Mouse (Mus musculus): ENCODE data around the gene Nfe2l2.
A peak's percentile ranks its signal among the peaks of the same experiment; 100 is the strongest.

Nfe2l2 gene

DNA sequence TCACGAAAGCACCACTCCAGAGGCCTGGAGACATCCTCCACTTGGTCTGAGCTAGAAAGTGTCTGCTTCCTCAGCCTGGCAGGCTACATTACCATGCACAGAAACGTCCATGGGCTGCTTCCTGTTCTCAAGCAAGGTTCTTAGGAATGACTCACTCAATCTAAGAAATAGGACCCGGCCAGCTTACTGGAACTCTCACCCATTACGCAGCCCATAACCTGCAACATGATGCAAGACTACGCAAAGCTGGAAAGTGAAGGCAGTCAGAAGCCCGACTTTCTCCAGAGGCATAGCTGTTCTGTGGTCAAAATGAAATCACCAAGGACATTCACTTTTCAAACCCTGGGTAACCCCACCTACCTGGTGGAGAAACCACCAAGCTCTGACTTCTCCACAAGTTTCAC, 19.0 kb downstream of the Nfe2l2 start:
- DNase-seq (ENCODE audit: low spot score), result no peak

GRCm38 (mm10) chr2:75684526-75684925, 19.9 kb downstream of the Nfe2l2 start:
- no peak for DNase-seq (ENCODE audit: low spot score)

DNA sequence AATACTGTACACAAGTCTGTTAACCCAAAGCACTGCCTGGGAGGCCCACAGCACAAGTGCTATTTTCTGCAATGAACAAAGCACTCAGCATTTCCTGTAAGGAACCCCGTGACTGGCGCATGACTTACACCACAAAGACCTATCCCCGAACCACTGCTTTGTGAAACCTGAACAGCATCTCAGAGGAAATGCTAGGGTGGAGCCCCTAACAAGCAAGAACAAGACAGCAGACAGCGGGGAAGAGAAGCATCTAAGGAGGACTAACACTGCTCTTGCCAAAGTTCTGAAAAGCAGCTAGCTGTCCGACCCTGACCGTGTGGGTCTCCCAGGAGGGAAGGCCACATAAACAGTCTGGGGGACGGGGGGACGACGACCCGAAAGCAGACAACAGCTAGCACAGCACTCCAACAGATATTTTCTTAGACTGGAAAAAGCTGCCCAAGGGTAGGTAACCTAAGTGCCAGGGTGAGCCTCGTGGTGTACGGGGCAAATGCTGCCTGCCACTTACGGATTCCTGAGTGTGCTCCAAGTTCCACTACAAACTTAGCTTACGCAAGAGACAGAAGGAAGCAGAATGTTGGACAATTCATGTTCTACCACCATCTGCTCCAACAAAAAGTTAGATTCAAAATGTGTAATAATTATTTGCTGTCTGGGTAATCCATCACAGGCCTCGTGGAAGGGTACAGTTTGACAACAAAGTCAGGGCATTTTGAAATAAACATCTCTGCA, 21.3 kb downstream of the Nfe2l2 start:
- DNase-seq (ENCODE audit: low spot score), result peak; percentile 72

GRCm38 (mm10) chr2:75681439-75681838, 23.0 kb downstream of the Nfe2l2 start:
- DNase-seq (ENCODE audit: low spot score), result no peak

GRCm38 (mm10) chr2:75679947-75680346, 24.5 kb downstream of the Nfe2l2 start:
- DNase-seq (ENCODE audit: low spot score), result no peak

DNA sequence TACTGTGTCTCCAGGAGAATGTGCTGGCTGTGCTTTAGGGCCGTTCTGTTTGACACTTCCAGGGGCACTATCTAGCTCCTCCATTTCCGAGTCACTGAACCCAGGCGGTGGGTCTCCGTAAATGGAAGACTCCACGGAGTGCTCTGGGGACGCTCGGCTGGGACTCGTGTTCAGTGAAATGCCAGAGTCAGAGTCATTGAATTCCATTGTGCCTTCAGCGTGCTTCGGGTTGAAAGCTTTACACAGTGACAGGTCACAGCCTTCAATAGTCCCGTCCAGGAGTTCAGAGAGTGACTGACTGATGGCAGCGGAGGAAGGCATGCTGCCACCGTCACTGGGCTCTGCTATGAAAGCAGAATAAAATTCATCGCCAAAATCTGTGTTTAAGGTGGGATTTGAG, 27.9 kb downstream of the Nfe2l2 start:
- DNase-seq (ENCODE audit: low spot score), result no peak

GRCm38 (mm10) chr2:75672561-75672960, 31.9 kb downstream of the Nfe2l2 start:
- no peak for DNase-seq (ENCODE audit: low spot score)

DNA sequence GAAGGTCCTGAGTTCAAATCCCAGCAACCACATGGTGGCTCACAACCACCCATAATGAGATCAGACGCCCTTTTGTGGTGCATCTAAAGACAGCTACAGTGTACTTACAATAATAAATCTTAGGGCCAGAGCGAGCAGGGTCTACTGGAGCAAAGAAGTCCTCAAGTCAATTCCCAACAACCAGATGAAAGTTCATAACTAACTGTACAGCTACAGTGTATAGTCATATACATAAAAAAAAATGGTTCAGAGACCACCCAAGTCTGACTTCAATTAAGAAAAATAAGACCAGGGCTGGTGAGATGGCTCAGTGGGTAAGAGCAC, 33.1 kb downstream of the Nfe2l2 start:
- no peak for DNase-seq (ENCODE audit: low spot score)

DNA sequence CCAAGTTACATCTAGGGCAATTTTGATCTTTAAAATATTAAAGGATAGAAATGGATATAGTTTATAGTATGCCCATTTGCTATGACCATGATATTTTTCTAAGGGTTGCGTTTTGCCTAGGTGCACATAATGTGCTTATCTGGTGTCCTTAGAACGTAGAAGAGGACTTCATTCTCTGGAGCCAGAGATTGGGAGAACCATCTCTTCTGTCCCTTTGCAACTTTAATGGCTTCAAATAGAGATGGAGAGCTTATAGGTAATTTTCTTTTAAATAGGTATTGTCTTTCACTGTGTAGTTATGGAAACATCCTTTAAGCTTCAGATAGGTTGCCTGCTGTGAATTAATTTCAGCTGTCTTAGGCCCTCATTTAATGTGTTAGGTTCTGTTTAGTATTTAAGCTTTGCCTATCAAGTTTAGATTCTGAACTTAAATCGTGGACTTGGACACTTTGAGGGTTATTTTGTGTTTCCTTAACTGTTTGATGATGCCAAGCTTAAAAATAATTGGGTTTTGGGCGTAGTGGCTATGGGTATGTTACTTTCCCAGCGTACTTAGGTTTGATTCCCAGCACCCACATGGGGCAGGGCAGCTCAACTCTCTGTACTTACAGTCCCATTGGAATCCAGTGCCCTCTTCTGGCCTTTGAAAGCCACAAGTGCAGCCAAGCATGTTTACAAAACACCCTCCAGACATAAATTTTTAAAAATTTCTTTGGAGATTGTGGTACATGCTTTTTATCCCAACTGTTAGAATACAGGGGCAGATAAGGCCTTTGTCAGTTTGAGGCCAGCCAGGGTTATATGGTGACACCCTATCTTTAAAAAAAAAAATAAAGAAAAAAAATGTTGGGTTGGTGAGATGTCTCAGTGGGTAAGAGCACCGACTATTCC, 33.8 kb downstream of the Nfe2l2 start:
- no peak for DNase-seq (ENCODE audit: low spot score)

DNA sequence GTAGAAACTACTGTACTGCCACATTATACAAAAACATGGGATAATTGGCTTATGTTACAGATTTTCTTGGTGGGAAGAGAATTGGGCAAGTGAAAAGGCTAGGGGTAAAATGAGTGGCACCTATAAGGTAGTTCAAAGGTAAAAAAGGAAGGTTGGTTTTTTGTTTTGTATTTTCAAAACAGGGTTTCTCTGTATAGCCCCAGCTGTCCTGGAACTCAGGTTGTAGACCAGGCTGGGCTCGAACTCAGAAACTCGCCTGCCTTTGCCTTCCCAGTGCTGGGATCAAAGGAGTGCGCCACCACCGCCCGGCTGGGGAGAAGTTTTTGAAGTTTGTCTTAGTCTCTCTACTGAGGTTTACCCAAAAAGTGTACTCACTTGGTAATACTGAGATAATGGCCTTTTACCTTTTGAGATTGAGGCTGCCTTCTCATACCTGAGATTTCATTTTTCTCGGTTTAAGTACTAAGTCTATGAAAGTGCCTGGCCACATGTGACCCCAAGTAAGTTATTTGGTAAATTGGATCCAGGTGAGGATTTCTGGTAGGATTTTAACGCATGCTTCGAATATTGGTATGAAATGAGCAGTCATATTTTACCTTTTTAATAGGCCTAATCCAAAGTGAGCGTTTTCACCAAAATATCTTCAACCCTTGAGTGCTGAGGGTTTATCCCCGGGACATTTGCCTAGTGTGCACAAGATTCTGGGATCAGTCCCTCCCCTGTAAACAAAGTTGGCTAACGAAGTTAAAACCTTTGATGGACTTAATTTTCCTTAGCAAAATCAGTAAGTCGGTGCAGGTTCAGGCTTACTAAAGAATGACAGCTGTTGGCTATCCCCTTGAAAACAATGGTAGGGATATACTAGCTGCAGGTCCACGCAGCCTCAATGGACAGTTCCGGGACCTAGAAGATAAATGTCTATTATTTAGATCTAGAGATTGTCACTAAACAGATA, 34.7 kb downstream of the Nfe2l2 start:
- DNase-seq (ENCODE audit: low spot score), result no peak

GRCm38 (mm10) chr2:75661106-75661505, 43.3 kb downstream of the Nfe2l2 start:
- DNase-seq (ENCODE audit: low spot score), result no peak

DNA sequence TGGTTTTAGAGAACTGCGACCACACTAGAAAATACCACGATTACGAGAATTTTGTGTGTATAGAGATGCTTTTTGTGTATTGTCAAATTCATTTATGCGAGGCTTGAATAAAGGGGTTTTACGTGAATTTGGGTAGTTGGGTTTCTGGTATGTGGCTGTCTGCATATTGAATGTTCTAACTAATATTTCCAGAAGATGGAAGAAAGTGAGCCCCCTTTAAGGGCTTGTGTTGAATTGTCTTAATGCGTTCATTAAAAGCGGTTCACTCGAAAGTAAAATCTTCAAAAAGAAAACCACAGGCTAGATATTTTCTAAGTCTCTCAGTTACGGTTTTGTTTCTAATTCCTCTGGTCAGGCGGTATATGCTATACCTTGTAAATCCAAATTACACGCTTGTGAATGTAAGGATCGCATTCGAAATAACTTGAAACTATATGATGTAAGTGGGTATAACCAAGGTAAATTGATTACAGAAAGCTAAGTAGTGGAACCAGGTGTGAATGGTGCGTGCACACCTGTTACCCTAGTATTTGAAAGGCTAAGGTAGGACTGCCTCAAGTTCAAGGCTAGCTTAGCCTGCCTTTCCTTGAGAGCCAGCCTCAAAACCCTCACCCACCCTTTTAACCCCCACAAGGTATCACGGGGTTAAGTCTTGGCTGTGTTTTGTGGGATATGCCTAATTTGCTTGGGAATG, 44.0 kb downstream of the Nfe2l2 start:
- DNase-seq (ENCODE audit: low spot score), result no peak

DNA sequence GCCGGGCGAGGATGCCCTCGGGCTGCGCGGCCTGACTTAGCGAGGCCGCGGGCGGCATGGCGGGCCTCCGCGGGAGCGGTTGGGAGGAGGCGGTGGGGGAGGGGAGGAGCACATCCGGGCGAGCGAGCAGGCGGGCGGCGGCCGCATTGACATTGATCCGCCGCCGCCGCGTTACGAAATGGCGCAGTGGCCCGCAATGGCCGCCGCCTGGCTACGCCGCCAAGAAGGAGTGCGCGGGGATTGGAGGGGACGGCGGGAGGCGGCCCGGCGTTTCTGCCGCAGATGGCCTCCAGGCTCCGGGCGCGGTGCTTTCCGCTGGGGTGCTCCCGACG, 44.8 kb downstream of the Nfe2l2 start:
- peak; percentile 85 for DNase-seq (ENCODE audit: low spot score)

- DNase-seq (ENCODE audit: low spot score), result peak; percentile 99
Measured at GRCm38 (mm10) chr2:75658727-75659628, 45.5 kb downstream of the Nfe2l2 start, which contains the start of gene Hnrnpa3. TSS of gene Hnrnpa3 (plus strand) at chr2:75659261.

DNA sequence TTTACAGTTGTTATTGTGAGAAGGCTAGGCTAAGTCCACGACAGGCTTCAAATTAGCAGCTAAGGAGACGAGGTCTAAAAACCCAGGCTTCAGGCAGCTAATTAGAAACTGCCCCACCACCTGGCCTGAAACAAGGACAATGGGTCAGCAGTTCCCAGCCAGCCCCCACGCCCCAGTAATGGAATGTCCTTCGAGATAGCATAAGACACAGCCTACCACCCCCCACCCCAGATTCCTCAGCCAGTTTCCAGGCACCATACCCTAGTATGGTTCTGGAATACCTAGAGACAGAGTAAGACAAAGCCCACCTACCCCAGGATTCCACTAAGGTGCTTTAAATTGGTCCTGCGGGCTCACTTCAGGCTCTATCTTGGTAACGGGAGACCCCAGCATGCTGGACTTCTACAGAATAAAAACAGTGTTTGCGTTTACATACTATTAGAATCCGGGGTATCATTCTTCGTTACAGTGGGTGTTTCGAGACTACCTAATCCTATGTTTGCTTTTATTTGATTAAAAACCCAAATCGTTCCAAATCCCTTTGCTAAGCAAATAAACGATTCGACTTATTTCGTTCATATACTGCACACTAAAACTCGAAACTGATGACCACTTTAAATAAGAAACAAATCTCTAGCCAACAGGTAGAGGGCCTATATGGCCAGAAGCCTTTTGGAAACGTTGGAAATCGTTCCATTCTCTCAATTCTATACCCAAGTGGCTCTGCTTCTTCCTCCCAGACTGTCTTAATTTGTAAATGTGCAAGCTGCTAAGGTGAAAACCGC, 46.3 kb downstream of the Nfe2l2 start:
- DNase-seq (ENCODE audit: low spot score), result no peak

DNA sequence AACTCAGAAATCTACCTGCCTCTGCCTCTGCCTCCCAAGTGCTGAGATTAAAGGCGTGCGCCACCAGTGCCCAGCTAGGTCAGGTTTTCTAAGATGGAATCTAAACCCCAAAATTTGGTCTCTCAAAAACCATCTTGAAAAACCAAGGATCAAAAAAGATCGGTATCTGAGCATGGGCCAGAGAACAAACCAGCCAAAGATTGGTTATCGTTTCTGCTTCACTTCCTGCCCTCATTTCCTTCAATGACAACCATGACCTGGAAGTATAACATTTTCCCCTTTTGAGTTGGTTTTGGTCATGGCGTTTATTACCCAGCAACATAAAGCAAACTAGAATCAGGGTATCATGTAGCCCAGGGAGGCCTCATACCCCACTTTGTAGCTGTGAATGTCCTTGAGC, 47.5 kb downstream of the Nfe2l2 start:
- DNase-seq (ENCODE audit: low spot score), result no peak

- no peak for DNase-seq (ENCODE audit: low spot score)
Measured at GRCm38 (mm10) chr2:75654679-75655078, 49.8 kb downstream of the Nfe2l2 start.

- no peak for DNase-seq (ENCODE audit: low spot score)
Measured at GRCm38 (mm10) chr2:75653150-75653549, 51.3 kb downstream of the Nfe2l2 start.

DNA sequence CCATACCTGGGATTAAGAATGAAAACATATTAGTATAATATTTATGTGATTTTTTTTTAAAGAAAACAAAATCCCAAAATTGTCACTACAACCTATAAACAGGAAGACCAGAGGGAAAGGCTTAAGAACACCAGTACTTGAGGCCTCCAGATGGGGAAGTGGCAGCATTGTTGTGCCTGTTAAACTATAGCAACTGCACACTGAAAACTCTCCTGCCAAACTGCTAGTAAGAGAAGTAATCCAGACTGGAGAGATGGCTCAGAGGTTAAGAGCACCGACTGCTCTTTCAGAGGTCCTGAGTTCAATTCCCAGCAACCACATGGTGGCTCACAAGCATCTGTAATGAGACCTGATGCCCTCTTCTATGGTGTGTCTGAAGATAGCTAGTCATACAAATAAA, 54.0 kb downstream of the Nfe2l2 start:
- no peak for DNase-seq (ENCODE audit: low spot score)

DNA sequence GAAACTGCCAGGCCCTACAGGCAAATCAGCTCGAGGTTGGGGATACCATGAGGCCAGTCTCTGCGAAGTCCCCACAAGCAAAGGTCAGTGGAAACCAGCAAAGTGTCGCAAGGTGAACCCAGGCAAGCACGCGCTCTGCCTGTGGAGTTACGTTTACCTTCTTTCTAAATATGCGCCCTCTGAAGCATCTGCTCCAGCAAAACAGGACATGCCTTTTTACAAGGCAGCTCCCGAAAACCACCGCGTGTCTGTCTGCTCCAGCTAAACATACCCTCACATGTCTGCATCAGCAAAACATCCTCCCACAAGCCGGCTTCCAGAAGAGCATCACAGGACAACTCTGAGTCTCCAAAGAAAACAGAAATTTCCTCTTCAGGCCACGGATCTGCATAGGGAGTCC, 59.2 kb downstream of the Nfe2l2 start:
- no peak for DNase-seq (ENCODE audit: low spot score)
